Mouse (Mus musculus) liver, postnatal 0 days (tissue): ENCODE measurements around the gene Aox4.

Experiments
- CTCF ChIP-seq: sonication (generic); IDR thresholded peaks from 2 replicates; pipeline ENCODE4 v1.5.1; 2016; ENCODE audit warnings: antibody characterized with exemption, low read depth
- EP300 ChIP-seq: IDR thresholded peaks from 2 replicates; pipeline ENCODE4 v1.6.1; 2016; ENCODE audit warnings: antibody characterized with exemption, low read depth, mild to moderate bottlenecking

- no peak for TF ChIP-seq CTCF
- no peak for TF ChIP-seq EP300
These were observed 67.8 kb downstream of the Aox4 start, which contains the start of gene Aox2 for GRCm38 (mm10) chr1:58278026-58278425.
